Mouse (Mus musculus) T-helper 17 cell (primary cell): Measurements from ENCODE around the gene P3h4.

Experiments
- in situ Hi-C, 2 experiments: fragments of 300-600 bp; cut with MboI, MseI; formaldehyde crosslinking; loops; 1 replicate in 1 of 2; 2 replicates in 1 of 2; pipeline ENCODE4 v1.15.1; 2025; ENCODE audit warnings: high pct_unique_total_duplicates in 2 of 2

P3h4 gene

DNA sequence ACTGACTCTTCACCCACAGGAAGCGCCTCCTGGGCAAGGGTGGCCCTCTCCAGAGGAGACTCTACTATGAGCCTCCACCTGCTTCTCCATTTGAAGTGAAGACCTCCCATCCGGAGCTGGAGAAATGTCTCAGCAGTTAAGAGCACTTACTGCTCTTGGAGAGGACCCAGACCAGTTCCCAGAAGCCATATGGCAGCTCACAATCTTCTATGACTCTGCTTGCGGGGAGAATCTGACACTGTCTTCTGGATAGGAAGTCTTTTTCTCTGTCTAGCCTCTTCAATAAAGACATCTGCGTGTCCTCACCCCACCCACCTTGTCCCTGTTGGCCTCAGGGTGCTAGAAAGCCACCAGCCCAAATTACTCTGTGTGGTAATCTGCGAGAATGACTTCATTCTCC, 21.7 kb downstream of the P3h4 start:
- in situ Hi-C loops: no loop called here

DNA sequence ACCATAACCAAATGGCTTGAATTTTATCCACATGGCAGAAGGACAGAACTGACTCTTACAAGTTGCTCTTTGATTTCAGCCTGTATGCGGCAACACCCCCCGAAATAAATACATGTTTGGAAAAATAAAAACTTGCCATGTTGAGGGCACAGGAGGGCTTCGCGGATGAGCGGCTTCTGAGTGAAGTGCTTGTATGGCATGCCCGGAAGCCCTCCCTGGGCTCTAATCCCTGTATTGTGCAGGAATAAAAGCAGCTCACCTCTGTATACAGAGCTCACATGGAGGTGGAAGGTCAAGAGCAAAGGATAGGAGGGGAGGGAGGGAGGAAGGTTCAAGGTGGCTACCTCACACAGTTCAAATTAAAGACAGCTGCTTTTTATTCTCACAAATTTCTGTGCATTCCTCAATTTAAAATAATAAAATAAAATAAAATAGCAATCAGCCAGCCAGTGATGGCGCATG, 22.7 kb downstream of the P3h4 start:
- in situ Hi-C loops: no loop called here

DNA sequence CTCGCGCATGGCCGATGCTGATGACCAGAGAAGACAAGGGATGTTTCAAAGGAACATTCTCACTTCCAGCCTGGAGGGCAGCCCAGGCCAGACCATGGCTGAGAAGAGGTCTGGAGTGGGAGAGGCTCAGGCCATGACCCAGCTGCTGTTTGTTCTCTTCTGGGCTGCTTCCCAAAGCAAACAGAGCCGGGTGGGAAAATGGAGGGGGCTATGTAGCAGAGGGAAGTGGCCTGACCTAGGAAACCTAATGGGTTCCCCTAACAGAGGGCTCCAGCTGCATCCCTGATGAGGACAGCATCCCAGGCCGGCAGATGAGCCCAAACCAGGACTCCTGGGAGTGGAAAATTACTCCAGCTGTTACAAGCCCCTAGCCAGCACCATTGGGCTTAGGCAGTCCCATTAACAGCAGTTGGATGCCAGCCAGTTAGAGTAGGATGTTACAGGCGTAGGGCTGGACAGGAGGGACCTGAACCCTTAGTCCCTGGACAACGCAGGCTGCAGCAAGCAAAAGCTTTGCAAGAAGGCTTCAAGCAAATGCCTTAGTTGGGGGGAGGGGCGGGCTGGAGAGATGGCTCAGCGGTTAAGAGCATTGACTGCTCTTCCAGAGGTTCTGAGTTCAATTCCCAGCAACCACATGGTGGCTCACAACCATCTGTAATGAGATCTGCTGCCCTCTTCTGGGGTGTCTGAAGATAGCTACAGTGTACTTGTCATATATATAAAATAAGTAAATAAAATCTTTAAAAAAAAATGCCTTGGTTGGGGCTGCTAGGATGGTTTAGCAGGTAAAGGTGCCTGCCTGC, 23.4 kb downstream of the P3h4 start:
- in situ Hi-C loops: no loop called here

DNA sequence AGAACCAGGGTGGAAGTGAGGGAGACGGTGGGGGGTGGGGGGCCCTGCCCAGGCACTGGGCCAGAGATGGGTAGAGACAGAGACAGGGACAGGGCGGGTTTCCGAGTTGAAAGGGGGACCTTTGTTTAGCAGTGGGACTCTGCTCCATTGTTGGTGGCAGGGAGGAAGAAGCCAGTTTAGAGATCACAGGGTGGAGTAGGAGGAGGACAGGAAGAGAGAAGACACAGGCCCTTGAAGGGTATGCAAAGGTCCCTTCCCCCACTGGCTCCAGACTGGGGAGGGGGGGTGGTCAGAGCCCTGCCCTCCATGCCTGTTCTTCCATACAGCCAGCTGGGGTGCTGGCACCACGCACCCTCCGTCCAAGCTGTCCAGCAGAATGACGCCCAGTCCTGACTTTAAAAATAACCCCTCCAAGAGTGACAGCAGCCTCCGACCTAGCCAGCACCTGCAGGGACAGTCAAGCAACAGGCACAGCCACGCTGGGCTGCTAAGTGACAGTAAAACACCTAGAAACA, 24.6 kb downstream of the P3h4 start:
- in situ Hi-C loops: no loop called here

DNA sequence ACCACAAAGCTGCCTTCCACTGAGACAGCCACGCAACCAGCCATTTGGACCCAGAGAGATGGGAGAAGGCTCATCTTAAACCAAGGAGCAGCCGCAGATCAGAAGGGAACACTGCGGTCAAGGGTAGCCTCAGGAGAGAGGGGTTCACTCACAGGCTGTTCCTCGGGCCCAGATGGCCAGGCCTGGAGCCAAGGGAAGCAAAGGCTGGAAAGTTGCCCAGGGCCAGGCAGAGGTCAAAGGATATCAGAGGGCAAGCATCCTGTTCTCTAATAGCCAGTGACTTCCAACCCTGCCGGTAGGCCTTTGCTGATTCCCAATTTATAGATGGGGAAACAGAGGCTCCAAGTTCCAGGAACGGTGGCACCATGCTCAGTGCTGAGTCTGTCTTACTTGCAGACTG, 26.0 kb downstream of the P3h4 start:
- in situ Hi-C loops: no loop called here

DNA sequence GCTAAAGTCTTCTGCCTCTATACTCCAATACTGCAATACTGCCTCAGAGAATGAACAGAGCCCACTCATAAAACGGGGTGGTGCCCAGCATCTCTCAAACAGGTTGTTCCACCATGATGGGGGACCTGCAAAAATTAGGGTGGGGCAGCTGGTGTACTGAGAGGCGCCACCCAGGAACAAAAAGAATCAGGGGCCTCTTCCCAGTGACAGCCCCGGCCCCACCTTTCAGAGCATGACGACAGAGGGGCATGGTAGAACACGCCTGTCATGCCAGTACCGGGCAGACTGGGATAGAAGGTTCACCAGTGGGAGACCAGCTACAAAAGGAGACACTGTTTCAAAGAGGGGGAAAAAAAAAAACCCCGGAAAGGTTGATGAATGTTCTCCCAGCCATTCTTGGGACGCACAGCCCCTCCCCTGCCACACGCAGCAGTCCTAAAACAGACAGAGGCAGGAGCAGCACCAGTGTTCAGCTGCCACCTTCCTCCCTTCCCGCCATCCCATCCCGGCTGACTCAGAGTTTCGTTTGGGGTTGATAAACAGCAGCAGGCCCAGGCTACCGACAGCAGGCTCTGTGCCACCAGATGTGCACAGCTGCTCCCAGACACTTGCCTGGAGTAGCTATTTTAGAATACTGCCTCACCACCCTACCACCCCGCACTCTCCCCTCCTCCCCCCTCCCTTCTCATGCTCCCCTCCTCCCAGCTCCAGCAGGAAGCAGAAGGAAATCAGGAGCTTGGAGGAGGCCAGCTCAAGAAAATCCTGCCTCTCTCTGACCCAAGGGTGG, 26.9 kb downstream of the P3h4 start:
- in situ Hi-C loops: no loop called here

DNA sequence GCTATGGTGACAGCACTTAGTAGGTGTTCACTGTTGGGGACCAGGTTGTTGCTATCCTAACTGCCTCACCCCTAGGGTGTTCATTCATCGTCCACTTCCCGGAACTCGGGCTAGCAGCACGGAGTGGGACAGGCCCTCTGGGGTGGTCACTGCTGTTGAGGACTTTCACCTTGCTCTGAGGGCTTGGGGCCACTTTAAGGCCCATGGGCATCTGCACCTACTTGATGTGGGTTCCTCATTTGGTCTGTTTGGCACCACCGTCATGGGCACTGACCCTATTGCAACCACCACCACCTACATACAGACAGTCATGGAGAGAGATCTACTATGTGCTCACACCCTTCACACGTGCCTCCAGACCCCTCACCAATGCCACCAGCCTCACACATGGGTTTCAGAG, 27.5 kb downstream of the P3h4 start:
- in situ Hi-C loops: no loop called here

DNA sequence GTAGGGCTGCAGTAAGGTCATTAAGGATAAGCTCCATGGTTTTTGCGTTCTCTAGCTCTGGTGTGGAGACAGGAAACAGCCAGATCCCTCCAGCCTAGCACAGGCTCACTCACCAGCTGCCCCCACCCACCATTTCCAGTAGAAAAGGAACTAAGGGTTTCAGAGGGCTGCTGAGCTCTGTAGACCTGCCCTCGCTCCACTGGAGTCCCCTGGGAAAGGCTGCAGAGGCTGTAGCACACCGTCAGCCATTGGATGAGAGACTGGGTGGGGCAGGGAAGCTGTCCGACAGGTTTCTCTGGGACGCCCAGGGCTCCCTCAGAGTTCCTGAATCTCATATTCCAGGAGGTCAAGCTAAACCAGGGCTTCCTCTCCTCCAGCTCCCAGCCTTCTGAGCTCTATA, 28.1 kb downstream of the P3h4 start:
- in situ Hi-C loops: no loop called here

DNA sequence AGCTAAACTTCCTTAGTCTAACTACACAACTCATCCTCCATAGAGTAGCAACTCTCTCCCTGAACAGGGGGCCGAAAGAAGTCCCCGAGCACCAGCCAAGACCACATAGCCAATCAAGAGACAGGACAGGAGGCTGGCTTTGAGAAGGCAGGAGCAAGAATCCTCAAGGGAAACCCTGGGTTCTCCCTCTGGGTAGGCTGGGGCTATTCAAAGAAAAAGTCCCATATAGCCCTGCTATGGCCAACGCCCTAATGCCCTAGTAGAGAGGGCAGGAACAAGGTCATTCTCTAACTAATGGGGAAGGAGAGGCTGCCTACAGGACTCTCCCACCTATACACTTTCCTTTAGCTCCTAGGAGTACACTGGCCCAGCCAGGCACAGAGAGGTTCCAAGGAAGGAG, 29.6 kb downstream of the P3h4 start:
- in situ Hi-C loops: no loop called here

DNA sequence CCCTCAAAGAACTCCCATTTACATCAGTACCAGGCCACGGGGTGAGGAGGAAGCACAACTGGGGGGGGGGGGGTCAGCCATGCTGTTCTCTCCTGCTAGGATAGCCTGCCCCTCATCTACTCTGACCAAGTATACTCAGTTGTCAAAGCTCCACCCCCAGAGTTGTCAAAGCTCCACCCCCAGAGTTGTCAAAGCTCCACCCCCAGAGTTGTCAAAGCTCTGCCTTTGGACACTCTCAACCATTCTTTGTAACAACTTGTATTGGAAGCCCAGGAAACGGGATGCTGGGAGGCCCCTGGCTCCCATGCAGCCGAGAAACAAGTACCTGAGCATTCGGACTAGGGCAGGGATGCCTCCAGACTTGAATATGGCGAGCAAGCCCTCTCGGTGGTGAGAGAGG, 32.0 kb downstream of the P3h4 start:
- in situ Hi-C loops: no loop called here

DNA sequence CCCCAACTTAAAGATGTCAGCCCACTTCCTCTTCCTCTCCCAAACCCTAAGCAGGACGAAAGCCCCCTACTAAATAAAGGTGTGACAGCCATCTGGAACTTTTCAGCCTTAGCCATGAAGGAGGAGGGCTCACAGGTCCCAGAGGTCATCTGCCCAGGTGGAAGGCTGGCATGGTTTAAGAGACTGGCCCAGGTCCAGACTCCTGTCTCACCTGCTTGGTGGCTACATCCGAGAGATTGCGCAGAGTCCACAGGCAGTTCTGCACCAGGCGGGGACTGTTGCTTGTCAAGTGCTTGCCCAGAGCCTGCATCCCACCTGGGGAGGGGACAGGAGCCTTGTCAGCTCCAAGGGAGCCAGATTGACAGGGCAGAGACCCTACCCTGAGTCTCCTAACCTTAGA, 35.3 kb downstream of the P3h4 start:
- in situ Hi-C loops: no loop called here

DNA sequence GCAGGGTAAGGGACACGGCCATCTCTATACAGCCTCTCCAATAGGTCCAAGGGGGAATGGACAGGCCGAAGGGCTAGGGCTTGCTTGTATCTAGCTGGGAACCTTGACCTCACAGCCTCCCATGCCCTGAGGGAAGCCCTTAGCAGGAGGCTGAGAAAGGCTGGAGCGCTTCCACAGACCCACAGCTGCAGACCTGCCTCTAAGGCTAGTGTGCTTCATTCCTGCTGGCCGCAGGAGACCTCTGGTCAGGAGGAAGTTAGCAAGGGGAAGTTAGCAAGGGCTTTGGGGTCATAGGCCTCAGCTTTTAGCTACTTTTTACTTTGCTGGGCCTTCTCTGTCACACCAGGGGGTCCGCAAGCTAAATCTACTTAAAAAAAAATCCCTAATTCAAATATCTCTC, 36.2 kb downstream of the P3h4 start:
- in situ Hi-C loops: no loop called here

DNA sequence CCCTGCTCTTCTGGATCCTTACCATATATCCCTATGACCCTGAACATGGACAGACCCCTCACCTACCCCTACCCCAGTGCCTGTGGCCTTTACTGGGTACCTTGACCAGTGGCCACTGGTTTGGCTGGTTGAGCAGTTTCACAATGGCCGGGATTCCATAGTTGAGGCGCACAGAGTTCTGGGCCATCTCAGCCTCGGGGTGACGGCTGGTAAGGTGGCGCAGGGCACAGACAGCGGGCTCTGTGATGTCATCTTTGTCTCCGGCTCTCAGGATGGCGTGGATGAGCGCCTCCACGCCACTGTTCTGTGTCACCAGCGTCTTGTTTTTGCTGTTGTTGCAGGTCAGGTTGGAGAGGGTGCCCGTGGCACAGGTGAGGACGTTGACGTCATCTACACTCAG, 36.6 kb downstream of the P3h4 start:
- in situ Hi-C loops: no loop called here

DNA sequence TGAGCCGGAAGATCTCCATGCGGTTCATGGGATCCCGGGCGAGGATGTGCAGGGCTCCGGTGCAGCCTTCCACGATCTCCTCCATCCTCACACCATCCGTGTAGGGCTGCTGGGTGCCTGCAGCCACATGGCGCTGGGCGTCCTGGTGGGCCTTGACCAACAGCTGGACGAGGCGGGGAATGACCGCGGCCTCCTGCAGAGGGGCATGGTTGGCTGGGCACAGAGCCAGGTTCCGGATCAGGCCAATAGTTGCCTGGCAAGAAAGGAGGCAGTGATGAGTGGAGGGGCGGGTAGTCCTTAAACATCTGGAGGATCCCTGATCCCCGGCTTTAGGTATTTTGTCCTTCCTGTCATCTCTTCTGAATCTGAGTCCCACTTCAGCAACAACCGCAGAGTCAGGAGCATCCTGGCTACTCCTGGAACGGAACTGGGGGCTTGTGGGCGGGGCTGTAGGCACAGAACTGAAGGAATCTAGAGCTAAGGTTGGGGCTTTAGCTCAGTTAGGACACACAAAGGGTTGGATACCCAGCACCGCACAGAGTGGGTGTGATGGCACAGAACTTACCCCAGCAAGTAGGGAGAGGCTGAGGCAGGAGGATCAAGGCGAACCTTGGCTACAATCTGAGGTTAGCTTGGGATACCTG, 37.8 kb downstream of the P3h4 start:
- in situ Hi-C loops: no loop called here

DNA sequence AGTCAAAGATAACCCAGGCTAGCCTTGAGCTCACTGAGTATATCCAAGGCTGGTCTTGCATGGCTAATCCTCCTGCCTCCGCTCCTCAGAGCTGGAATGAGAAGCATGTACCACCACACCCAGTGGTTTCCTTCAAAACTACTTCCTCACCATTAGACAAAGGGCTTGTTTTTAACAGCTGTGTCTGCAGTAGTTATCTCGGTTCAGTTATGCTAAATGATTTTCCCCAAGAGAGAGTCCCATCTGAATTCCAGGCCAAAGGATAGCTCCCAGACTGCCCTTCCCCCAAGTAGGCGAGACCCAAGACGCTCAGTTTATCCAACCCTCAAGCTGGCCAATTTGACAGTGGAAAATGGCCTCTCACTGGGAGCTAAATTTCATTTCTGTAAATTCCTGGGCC, 38.6 kb downstream of the P3h4 start:
- in situ Hi-C loops: no loop called here

DNA sequence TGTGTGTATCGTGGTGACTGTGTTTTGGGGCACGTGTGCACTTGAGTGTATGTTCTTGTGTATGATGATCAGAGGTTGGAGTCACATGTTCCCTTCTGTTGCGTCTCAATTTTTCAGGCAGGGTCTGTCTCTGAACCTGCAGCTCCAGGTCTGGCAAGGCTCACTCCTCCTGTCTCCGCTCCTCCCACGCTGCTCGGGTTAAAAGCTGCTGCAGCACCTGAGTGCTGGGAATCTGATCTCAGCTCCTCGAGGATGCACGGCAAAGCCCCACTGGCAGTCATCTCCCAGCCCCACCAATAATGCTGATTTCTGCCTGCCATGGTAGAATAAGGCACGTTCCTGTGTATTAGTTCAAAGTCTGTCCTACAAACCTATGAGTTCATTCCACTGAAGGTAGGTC, 39.5 kb downstream of the P3h4 start:
- in situ Hi-C loops: no loop called here

DNA sequence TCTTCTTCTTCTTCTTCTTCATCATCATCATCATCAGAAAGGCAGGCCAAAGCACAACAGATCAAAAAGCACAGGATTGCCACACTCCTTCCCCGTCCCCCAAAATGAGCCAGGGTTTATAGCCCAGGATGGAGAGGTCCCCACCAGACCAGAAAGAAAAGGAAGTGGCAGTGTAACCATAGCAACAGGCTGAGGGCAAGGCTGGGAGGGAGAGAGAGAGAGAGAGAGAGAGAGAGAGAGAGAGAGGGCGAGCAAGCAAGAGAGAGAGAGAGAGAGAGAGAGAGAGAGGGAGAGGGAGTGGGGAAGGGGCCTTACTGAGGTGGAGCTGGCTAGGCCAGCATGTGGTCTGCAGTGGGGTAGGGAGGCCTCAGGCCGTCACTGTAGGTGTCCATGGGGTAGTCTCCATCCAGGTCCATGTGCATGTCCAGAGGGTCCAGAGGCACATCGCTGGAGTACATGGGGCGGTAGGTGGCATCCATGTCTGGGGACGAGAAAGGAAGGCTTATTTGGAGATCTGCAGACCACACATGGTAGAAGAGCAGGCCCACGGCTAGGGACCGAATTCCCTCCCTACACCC, 42.6 kb downstream of the P3h4 start:
- in situ Hi-C loops: loop anchor here in 1 of 2 experiments (5.0 kb wide), 1 partner anchor 80 kb away; no protein-coding TSS in a partner anchor

DNA sequence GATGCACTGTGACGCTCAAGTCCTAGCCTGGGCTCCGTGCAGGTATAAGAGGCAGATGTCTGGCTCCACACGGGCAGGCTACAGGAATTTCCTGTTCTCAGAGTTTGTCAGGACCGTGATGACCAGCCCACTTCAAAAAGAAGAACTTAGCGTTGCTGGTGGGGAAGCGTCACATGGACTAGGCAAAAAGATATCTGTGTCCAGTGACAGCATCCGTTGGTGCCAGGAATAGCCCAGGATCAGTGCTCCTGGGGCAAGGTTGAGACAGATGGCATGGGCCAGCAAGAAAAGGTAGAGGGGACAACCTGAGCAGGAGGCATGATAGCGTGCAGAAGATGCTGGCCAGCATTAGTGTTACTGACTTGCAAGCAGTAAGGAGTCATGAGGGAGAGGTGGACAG, 44.8 kb downstream of the P3h4 start:
- in situ Hi-C loops: loop anchor here (5.0 to 10.0 kb wide), 2 partner anchors 82 to 115 kb away; no protein-coding TSS in a partner anchor

DNA sequence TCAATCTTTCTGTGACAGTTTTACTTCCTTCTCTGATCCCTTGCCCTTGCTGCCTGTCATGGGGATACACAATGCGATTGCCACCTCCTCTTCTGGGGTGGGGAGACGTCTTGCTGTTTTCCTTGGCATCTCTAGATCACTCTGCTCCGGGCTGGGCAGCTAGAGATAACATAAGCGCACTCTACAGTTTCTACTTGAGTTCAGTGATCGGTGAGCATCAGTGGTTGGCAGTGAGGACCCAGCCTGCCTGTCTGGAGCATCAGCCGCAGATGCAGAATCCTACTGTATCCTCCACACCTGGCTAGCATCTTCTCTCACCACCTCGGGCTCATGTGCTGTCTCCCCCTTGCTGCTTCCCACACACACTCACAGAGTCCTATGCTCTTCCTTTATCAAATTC, 45.5 kb downstream of the P3h4 start:
- in situ Hi-C loops: loop anchor here in 1 of 2 experiments (10.0 kb wide), 1 partner anchor 116 kb away; no protein-coding TSS in a partner anchor

DNA sequence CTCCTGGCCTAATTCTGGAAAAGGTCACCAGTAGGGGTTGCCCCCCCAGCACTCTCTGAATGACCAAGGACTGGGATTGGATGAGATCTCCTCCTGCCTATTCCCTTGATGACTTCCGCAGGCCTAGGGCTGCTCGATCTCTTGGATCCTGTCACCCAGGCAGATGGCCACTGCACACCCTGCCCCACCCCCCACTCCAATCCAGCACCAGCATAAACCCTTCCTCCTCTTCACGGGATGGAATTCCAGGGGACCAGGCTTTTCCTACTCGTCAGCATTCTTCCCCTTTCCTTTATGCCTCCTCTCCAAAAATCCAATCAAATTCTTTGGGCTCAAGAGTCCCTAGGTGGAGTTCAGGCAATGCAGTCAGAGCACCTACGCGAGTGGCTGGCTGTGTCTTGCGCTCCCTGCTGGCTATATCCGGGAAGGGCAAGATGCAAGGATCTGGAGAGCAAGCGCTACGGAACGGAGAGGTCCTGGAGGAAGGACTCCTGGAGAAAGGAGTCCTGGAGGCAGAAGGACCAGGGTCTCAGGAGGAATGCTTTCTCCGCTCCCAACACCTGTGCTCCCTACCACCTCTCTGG, 51.6 kb downstream of the P3h4 start:
- in situ Hi-C loops: loop anchor here in 1 of 2 experiments (10.0 kb wide), 1 partner anchor 122 kb away; no protein-coding TSS in a partner anchor
